Mouse (Mus musculus) cortical plate, adult 2 months (tissue): ENCODE data around the gene Cmtm6. TPM values are rescaled to one million over a fixed set of nuclear protein-coding genes. Genes with fewer than 3 reads are reported as not detected.
"Not testable (repeated sequence)": the region's sequence is repeated elsewhere in the genome, so short reads cannot be mapped to it uniquely, and the experiment has no call there.

Source experiments
- H3K27ac ChIP-seq: fragments of 200-500 bp; 2 replicates; pipeline ENCODE4 v1.5.1; 2012; ENCODE audit warnings: low read length, control low read depth, inconsistent platforms; ENCODE audit not compliant: insufficient read depth
- H3K4me1 ChIP-seq: fragments of 200-500 bp; 2 replicates; pipeline ENCODE4 v1.6.1; 2011; ENCODE audit warnings: low read length; ENCODE audit not compliant: control insufficient read depth, insufficient read depth
- H3K4me3 ChIP-seq: fragments of 200-500 bp; 2 replicates; pipeline ENCODE4 v1.5.1; 2011; ENCODE audit warnings: mild to moderate bottlenecking, low read length, control low read depth; ENCODE audit not compliant: insufficient read depth
- CTCF ChIP-seq: fragments of 200-500 bp; IDR thresholded peaks from 2 replicates; pipeline ENCODE4 v1.5.1; 2011; ENCODE audit warnings: mild to moderate bottlenecking, control low read depth, low read length; ENCODE audit not compliant: insufficient read depth; ENCODE audit errors: extremely low read depth
- POLR2A ChIP-seq: fragments of 200-500 bp; IDR thresholded peaks from 2 replicates; pipeline ENCODE4 v1.6.1; 2011; ENCODE audit warnings: mild to moderate bottlenecking, low read length, control low read depth; ENCODE audit not compliant: insufficient read depth; ENCODE audit errors: extremely low read depth
- polyA plus RNA-seq: library from polyadenylated mRNA; depleted of rRNA; stranded (reverse); fragments of >200 nt; gene quantifications from 2 replicates; pipeline ENCODE4 v1.2.3, GENCODE M21; 2012

Cmtm6 gene
- polyA plus RNA-seq, 1 experiment, result 22.8 TPM

GRCm38 (mm10) chr9:114697072-114697471, 33.8 kb upstream of the Cmtm6 start:
- TF ChIP-seq CTCF (no peak), POLR2A (no peak)
- no peak overlapping the region for H3K27ac ChIP-seq
- H3K4me1 ChIP-seq, result peaks cover 2% of the 10 kb centered on the region; the same call in 1 of the 2 replicates
- H3K4me3 ChIP-seq, result no peak overlapping the region

- Histone ChIP-seq H3K27ac (no peak overlapping the region), H3K4me1 (peaks cover 2% of the 10 kb centered on the region; the same call in 1 of the 2 replicates), H3K4me3 (no peak overlapping the region)
- TF ChIP-seq CTCF (no peak), POLR2A (no peak)
These were observed 33.0 kb upstream of the Cmtm6 start for GRCm38 (mm10) chr9:114697926-114698325.

GRCm38 (mm10) chr9:114699262-114699661, 31.7 kb upstream of the Cmtm6 start:
- peaks cover 2% of the 10 kb centered on the region; the same call in 1 of the 2 replicates for H3K4me1 ChIP-seq
- H3K27ac ChIP-seq, result no peak overlapping the region
- no peak overlapping the region for H3K4me3 ChIP-seq
- no peak for TF ChIP-seq CTCF
- TF ChIP-seq POLR2A, result no peak

GRCm38 (mm10) chr9:114699882-114700665, 30.8 kb upstream of the Cmtm6 start:
- TF ChIP-seq POLR2A (no peak), CTCF (no peak)

GRCm38 (mm10) chr9:114701031-114701430, 29.9 kb upstream of the Cmtm6 start:
- no peak overlapping the region for H3K4me3 ChIP-seq
- peaks cover 2% of the 10 kb centered on the region; the same call in 1 of the 2 replicates for H3K4me1 ChIP-seq
- no peak overlapping the region for H3K27ac ChIP-seq
- TF ChIP-seq POLR2A (no peak), CTCF (no peak)

More at GRCm38 (mm10) chr9:114699882-114700665, 30.8 kb upstream of the Cmtm6 start:
- Histone ChIP-seq H3K27ac (no peak overlapping the region), H3K4me3 (no peak overlapping the region), H3K4me1 (peaks cover 2% of the 10 kb centered on the region; the same call in 1 of the 2 replicates)

GRCm38 (mm10) chr9:114701921-114702320, 29.0 kb upstream of the Cmtm6 start:
- no peak overlapping the region for H3K4me3 ChIP-seq
- peaks cover 2% of the 10 kb centered on the region; the same call in 1 of the 2 replicates for H3K4me1 ChIP-seq
- TF ChIP-seq CTCF, result no peak
- no peak for TF ChIP-seq POLR2A
- H3K27ac ChIP-seq, result no peak overlapping the region

- no peaks in the 10 kb centered on the region; the same call in 1 of the 2 replicates for H3K4me1 ChIP-seq
- H3K4me3 ChIP-seq, result no peak overlapping the region
- TF ChIP-seq POLR2A (no peak), CTCF (no peak)
- no peak overlapping the region for H3K27ac ChIP-seq
These were observed 23.1 kb upstream of the Cmtm6 start for GRCm38 (mm10) chr9:114707805-114708204.

DNA sequence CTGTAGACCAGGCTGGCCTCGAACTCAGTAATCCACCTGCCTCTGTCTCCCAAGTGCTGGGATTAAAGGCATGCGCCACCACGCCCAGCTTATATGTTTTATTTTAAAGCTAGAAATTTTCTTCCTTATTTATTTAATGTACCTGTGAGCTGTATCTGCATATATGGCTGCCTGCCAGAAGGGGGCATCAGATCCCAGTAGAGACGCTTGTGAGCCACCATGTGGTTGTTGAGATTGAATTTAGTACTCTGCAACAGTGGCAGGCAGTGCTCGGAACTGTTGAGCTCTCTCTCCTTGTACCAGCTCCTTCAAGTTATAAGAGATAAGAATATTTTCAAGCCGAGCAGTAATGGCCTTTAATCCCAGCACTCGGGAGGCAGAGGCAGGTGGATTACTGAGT, 20.6 kb upstream of the Cmtm6 start:
- no peak for TF ChIP-seq POLR2A
- peak; percentile 43 for TF ChIP-seq CTCF
- H3K27ac ChIP-seq, result no peak overlapping the region
- no peak overlapping the region for H3K4me3 ChIP-seq
- H3K4me1 ChIP-seq, result no peaks in the 10 kb centered on the region

DNA sequence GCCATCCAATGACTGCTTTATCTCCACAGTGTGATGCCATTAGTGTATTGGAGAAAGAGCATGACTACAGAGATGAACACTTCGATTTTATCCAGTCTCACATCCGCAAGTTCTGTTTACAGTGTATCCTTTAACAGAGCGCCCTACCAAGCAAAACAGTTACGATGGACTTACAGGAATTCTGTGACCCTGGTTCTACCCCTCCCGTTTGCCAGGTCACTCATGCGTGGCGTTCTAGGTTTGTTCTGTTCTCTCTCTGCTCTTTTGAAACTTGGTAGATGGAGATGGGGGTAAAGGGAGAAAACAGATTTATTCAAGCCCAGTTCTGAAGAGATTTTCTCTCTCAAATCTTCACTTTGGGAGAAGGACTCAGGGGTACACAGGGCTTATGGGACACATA, 17.4 kb upstream of the Cmtm6 start:
- H3K4me1 ChIP-seq, result no peaks in the 10 kb centered on the region
- no peak overlapping the region for H3K4me3 ChIP-seq
- TF ChIP-seq POLR2A (no peak), CTCF (no peak)
- no peak overlapping the region for H3K27ac ChIP-seq

DNA sequence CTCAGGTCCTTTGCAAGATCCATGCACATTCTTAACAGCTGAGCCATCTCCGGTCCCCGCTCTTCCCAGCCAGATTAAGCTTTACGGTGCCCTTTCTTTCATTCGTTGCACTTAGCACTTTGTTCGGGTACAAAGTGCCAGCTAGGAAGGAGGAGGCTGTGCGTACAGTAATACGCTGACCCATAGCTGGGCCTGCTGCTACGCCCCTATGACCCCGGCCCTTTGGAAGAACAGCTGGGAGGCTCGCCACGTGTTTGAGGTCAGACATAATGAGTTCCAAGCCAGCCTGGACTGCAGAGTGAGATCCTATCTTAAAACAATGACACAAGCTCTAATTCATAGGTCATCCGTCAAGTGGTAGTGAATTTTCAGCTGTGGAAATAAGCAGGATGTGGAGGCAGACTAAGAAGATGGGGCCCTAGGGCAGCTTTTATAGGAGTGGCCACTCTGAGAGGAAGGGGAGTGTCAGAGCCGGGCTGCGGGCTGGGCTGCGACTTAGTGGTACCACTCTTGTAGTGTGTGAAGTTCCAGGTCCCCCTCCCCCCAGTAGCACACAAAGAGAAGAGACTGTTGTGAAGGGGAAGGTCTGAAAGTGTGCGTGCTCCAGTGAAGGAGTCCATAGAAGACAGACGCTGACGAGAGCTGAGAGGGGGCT, 14.1 kb upstream of the Cmtm6 start:
- Histone ChIP-seq H3K4me1 (no peaks in the 10 kb centered on the region), H3K4me3 (no peak overlapping the region), H3K27ac (no peak overlapping the region)
- no peak for TF ChIP-seq CTCF
- no peak for TF ChIP-seq POLR2A

- Histone ChIP-seq H3K4me3 (no peak overlapping the region), H3K27ac (no peak overlapping the region), H3K4me1 (peaks cover under 1% of the 10 kb centered on the region; the same call in 1 of the 2 replicates)
- TF ChIP-seq CTCF, result peak; percentile 69
- no peak for TF ChIP-seq POLR2A
These were observed 3.6 kb upstream of the Cmtm6 start for GRCm38 (mm10) chr9:114727315-114727714.

DNA sequence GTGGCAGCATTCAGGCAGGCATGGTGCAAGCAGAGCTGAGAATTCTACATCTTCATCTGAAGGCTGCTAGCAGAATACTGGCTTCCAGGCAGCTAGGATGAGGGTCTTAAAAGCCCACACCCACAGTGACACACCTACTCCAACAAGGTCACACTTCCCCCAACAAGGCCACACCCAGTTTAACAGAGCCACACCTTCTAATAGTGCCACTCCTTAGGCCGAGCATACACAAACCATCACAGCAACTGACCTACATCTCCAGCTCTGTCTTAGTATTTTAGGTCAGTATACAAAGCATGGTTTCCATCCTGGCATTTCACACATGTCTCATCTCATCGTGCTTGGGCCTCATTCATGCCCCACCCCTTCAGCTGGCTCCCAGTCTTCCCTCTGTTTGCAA, 2.5 kb upstream of the Cmtm6 start:
- not testable (repeated sequence) for H3K4me1 ChIP-seq, H3K27ac ChIP-seq

More for the DNA sequence above, 2.5 kb upstream of the Cmtm6 start:
- H3K4me3 ChIP-seq, result not testable (repeated sequence)
